Mouse (Mus musculus) T-cell, adult 2 months (primary cell): ENCODE measurements around the gene Chrm2.

ENCODE experiments used
- DNase-seq: peaks from one replicate; pipeline ENCODE4 v3.0.0; 2022; ENCODE audit warnings: low spot score

The Chrm2 gene

DNA sequence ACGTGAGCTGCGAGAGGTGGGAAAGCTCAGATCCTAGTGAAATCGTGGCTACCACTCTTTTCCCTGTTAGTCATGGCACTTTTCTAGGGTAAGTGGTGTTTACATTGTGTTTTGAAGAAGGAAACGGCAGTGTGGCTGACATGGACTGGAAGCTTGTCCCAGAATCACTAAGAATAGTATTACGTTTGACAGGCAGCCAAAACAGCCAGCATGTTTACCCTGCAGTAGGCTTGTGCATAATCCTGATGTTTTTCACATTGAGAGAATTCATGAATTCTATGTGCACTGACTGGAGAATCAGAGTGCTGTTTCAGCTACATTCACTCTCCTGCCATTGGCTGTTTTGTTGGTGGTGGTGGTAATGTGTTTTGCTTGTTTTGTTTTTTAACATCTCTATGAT, 129.4 kb downstream of the Chrm2 start:
- no peak for DNase-seq

DNA sequence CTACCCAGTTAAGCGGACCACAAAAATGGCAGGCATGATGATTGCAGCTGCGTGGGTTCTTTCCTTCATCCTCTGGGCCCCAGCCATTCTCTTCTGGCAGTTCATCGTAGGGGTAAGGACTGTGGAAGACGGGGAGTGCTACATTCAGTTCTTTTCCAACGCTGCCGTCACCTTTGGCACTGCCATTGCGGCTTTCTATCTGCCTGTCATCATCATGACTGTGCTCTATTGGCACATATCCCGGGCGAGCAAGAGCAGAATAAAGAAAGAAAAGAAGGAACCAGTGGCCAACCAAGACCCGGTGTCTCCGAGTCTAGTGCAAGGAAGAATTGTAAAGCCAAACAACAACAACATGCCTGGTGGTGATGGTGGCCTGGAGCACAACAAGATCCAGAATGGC, 135.7 kb downstream of the Chrm2 start:
- no peak for DNase-seq

DNA sequence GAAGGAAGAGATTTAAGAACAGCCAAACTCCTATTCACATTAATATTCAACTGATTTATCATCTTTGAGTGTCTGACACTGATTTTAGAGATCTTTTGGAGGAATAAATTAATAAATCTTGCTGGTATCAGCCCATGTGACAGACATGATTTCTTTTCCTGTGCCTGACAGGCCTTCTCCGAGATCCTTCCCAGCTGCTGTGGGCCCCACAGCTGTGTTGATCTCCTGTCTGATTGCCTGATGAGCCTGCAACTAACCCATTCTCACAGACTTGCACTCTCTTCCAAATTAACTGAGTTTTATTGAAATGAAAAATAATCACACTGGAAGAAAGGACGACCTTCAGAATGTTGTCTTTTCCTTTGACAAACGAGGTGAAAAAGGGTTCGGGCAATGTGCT, 140.6 kb downstream of the Chrm2 start:
- DNase-seq: no peak

DNA sequence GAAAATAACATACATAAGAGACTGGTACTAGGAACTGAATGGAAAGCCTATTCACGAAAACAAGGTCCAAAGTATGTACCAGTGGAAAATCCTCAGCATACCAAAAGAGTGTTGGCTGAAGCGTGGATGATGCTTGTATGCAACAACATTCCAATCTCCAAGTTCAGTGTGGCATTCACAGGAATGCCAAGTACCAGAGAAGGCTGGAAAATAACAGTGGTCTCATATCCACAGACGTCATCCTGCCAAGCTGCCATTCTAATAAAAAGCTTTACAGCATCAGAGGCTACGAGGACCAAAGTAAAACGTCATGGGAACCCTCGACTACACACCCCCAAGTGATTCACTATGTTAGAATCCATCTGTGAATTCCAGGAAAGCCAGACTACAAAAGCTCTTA, 153.4 kb downstream of the Chrm2 start:
- DNase-seq: no peak

DNA sequence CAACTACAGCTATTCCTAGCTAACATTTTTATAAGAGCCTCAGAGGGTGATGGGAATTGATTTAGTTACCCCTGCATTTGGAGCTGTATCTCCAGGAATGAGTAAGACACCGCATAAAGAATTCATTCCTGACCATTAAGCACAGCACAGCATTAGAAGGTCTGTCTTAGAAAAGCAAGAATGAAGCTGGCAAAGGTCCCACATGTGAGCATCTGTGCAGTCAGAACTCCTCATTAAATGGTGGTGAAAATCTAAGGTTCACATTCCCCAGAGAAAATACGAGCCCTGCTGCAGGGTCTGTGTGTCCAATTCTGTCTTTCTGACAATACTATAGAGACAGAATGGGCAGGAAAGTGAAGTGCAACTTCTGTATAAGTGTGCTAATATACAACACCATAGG, 179.0 kb downstream of the Chrm2 start:
- DNase-seq: no peak
